Mouse (Mus musculus) skeletal muscle tissue, adult 2 months (tissue): ENCODE data around the gene Nppa.

Source experiments
- DNase-seq: peaks from one replicate; pipeline ENCODE4 v3.0.0-alpha.2; 2012; ENCODE audit warnings: low read depth, low spot score

Nppa gene

DNA sequence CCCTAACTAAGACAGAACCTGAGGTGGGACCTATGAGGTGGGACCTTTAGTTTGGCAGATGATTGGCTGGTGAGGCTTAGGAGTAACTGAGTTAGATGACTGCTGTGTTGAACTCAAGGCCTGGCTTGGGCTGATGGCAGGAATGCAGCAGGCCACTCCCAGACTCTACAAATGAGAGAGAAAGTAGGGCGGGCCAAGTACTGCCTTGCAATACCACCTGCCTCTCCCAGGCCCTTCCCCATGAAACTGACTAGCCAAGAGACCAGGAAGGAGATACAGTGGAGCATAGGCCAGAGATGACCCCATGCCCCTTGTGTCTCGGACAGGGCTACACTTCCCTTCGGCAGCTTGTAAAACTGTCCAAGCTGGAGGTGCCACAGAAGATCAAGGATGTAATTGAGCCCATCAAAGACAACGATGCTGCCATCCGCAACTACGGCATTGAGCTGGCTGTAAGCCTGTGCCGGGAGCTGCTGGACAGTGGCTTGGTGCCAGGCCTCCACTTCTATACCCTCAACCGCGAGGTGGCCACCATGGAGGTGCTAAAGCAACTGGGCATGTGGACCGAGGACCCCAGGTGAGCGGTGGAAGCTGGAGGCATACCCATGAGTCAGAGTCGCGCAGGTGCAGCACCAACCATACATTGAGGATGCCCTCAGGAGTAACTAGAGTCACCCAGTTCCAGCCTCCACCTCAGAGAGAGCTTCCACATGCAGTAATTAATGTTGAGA lies 50.7 kb downstream of the Nppa start:
- no peak for DNase-seq
